Mouse (Mus musculus) erythroblast, embryonic 14.5 days (primary cell): ENCODE data around the gene Tmem199.

Experiments
- GATA1 ChIP-seq: IDR thresholded peaks from 2 replicates; pipeline ENCODE4 v1.6.1; 2012; ENCODE audit warnings: low read length, inconsistent platforms, mixed read lengths
- TAL1 ChIP-seq: IDR thresholded peaks from 3 replicates; pipeline ENCODE4 v1.6.1; 2012; ENCODE audit warnings: low read length, inconsistent platforms, mixed read lengths

DNA sequence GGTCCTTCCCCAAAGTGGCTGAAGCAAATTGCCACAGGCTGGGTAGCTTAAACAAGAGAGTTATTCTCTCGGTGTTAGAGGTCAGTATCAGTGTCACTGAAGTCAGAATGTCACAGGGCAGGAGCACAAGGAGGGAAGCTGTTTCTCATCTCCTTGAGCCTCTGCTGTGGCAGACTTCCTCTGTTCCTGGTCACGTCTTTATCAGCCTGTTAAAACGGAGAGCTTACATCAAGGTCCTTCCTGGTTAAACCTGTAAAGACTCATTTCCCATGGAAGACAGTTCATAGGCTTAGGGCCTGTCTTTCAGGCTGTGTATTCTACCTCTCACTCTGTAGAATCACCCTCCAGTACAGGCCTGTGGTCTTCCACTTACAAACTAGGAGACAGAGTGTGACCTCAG is 44.0 kb downstream of the Tmem199 start:
- TF ChIP-seq TAL1 (no peak), GATA1 (no peak)
